Mouse (Mus musculus) retina, postnatal 7 days (tissue): ENCODE measurements around the gene Dcaf11.

Experiments used
- DNase-seq: peaks from one replicate; pipeline ENCODE4 v3.0.0-alpha.2; 2012; ENCODE audit warnings: low read depth, low spot score

Dcaf11 gene

DNA sequence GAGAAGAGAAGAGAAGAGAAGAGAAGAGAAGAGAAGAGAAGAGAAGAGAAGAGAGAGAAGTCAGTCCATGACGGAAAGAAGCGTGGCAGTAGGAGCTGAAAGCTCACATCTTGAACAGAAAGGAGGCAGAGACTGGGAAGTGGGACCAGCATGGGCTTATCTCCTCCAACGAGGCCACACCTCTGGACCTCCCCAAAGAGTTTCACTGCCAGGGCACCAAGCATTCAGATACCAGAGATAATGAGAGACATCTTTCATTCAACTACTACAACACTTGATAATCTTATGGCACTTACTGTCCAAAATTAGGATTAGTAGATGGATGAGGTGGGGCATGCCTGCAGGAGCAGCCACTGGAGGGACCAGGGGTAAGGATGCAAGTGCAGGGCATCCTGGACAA lies 4.0 kb upstream of the Dcaf11 start:
- no peak for DNase-seq

DNA sequence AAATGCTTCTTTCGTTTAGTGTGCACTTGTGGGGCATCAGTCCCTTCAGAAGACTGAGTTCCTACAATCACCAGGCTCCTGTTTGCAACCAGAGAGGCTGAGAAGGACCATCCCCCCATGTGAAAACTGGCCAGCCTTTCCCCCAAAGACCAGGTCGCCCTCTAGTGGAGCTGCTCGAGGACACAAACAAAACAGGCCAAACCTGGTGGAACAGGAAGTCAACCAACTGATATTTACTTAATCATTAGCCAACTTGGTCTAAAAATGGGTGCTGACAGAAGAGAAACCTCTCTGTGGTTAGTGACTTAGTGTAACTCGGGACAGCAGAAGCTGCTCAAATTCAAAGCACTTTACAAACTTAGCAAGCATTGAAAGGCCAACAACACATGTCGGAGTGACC lies 2.8 kb upstream of the Dcaf11 start:
- peak; percentile 51 for DNase-seq

DNA sequence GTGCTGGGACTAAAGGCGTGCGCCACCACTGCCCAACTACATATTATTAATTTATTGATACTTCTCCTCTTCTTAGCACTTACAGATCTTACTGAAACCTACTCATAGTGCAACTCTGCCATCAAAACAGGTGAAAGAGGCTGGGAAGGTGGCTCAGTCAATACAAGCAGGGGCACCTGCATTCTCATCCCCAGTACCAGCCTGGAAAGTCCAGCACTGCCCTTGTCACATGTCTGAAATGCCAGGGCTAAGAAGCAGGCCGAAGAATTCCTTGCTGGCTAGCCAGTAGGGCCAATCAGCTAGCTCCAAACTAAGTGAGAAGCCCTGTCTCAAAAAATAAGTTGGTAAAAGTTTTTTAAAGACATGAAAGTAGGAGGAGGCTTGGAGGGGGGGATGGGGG lies 2.2 kb upstream of the Dcaf11 start:
- DNase-seq = no peak

DNA sequence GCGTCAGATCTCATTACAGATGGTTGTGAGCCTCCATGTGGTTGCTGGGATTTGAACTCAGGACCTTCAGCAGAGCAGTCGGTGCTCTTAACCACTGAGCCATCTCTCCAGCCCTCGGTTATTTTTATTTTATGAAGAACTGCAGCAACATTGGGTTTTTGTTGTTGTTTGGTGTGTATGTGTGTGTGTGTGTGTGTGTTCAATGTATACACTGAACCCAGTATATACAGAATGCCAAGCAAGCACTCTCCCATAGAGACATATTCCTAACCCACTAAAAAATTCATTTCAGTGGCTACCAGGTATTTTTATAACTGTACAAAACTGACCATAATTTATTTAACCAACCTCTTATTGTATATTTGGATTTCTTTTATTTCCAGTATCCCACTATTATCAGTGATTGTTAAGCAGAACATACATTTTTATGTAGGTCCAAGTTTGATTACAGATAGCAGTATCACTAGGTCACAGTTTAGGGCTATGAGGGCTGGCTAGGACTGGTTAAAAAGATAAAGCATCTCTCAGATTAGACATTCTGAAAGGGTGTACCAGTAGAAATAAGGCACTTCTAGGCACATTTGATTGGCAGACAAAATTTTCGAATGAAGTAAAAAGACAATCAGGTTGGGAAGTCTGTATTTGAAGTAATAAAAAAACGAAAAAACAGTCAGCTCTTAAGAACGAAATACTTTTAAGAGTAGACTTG lies 912 bp upstream of the Dcaf11 start:
- DNase-seq = no peak

DNA sequence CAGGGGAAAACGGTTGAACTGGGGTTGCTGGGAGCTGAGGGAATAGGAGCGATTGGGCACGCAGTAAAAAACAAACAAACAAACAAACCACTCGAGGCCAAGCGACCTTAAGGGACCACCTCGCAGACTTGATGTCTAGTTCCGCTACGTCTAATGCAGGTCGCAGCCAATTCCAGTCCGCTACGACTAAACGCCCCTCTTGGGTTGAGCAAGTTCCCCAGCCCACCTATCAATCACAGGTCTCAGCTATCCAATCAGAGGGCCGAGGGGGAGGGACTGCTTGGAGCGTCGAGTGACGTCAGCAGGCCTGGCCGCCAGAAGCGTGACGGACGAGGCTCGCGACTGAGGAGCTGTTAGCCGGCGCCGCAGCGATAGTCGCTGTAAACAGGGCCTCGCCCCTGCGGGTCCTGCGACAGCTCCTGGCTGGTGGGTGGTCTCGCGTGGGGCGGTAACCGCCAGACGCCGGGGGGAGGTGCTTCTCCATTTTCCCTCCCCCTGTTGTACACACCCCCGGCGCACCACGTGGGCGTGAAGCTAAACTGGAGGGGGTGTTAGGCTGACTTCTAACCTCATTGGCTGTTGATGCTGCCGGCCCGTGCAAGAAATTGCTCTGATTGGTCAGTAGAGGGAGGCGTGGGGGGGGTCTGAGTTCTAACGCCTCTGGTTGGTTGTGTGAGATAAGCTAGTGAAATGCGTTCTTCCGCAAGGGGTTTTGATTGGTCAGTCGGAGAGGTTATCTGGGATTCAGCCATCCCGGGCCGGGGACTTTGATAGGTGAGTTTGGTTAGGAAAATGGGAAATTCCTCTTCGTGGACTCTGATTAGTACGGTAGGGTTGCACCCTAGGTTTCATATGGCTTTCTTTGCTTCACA lies 632 bp downstream of the Dcaf11 start, which contains the start of gene A730061H03Rik:
Gene A730061H03Rik (minus strand): TSS at position 205 of the 872 bp plus-strand sequence.
- peak; percentile 98 for DNase-seq

DNA sequence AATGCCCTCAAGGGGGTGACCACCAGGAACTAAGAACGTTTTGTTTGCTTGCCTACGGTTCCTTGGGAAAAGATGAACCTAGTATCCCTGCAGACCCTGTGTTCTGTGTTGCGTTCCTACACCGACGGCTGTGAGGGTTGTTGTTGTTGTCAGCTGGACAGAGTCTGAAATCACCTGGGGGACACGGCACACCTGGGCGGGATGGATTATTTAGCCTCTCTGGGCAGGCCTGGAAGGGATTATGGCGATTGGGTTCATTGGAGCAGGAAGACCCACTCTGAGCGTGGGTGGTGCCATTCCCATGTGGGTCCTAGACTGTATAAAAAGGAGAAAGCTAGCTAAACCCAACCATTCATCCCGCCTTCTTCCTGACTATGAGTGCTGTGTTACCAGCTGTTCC lies 2.1 kb downstream of the Dcaf11 start:
- no peak for DNase-seq

DNA sequence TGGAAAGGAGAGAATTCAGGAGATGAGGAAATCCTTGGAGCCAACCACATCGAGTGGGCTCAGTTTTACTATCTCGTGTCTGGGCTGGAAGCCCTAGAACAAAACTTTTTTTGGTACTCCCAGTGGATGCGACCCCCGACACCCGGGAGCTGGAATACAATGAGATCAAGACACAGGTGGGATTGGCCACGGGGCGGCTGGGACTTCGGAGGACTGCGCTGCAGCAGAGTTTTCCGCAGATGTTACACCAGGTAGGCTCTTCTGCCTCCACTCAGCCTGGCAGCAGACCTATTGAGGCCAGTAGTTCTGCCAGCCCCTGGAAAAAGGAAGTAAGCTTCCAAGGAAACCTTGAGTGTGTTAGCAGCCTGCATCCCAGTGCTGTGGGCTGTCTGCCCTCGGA lies 3.4 kb downstream of the Dcaf11 start:
- DNase-seq = no peak

DNA sequence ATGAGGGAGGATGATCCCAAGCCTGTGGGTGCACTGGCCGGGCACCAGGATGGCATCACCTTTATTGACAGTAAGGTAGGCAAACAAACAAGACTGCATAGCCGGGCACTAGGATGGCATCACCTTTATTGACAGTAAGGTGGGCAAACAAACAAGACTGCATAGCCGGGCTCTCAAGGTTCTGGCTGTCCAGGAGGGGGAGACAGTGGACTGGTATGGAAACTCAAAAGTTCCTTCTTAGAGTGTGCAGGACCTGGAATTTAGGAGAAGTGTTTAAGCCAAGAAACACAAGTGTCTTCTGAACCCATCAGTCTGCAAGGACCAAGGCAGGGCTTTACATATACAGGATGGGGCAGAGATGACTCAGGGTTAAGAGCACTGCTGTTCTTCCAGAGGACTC lies 5.9 kb downstream of the Dcaf11 start:
- no peak for DNase-seq

DNA sequence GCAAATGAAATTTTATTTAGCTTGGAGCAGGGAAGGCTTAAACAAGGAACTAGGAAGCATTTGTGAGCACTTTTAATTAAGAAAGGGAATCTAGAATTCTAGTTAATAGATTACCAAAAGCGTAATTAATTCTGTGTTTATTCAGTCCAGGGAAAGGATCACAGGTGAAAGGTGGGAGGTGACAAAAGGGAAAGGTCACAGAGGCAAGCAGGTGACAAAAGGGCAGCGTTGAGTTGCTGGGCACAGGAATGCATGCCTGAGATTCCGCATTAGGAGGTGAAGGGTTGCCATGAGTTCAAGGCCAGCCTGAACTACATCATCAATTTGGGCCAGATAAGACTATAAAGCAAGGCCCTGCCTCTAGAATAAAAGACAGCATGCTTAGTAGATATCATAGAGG lies 7.7 kb downstream of the Dcaf11 start:
- DNase-seq = no peak

DNA sequence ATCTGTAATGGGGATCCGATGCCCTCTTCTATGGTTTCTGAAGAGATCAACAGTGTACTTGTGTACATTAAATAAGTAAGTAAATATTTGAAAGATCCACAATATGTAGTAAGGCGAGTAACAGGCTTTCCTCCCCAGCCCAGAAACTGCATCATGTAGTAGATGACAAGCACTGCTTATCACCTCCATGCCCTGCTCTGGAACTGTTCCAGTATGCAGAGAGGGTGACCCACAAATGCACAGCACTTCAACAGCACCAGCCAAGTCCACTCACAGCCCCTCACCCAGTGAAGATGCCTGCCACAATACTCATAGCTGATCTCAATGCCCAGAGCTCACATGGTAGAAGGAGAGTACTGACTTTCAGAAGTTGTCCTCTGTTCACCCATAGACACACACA lies 10.8 kb downstream of the Dcaf11 start:
- no peak for DNase-seq

DNA sequence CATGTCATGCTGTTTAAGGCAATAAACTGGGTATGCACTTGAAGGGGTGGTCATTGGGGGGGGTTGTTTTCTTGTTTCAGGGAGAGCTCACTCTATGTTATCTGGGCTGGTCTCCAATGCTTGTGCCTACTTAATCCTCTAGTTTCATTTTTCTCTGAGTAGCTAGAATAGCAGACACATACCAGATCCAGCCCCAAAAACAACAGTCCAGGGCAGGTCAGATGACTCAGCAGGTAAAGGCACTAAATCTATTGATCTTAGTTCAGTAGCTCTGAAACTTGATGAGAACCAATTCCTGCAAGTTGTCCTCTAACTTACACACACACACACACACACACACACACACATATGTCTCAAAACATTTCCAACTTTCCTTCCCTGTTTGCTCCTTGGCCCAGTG lies 12.0 kb downstream of the Dcaf11 start:
- no peak for DNase-seq

DNA sequence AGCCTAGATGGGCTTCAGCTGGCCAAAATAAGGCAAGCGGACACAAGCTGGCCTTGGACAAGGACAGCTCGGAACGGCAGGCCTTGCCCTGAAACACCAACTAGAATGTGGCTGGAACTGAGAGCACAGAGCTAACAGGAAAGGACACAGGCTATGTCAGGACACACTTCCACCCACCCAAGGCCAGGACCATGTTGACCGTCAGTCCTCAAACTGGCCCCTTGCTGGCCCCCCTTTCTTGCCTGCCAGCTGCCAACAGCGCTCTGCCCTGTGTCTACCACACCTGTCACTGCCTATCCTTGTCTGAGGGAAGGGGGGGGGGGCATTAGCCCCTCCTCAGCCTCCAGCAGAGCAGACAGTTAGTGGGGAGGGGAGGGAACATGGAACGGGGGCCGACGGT lies 15.5 kb downstream of the Dcaf11 start, which contains the start of gene Fitm1:
Gene Fitm1 (plus strand): TSS at position 316 of the 400 bp plus-strand sequence.
- DNase-seq = no peak

DNA sequence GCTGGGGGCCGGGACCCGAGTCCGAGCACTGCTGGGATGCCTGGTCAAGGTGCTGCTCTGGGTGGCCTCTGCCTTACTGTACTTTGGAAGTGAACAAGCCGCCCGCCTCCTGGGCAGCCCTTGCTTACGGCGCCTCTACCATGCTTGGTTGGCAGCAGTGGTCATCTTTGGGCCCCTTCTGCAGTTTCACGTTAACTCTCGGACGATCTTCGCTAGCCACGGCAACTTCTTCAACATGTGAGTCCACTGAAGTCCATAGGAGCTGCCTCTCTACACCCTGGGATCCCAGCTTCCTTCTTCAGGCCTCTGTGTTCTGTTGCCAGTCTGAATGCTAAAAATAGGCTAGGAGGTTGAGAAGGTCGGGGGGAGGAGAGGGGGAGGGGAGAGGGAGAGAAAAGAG lies 15.9 kb downstream of the Dcaf11 start:
- DNase-seq = no peak

DNA sequence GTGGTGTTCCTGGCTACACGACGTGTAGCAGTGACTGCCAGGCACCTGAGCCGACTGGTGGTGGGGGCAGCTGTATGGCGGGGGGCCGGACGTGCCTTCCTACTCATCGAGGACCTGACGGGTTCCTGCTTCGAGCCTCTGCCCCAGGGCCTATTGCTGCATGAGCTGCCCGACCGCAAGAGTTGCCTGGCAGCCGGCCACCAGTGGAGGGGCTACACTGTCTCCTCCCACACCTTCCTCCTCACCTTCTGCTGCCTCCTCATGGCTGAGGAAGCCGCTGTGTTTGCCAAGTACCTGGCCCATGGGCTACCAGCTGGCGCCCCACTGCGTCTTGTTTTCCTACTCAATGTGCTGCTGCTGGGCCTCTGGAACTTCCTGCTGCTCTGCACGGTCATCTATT lies 16.6 kb downstream of the Dcaf11 start:
- no peak for DNase-seq

DNA sequence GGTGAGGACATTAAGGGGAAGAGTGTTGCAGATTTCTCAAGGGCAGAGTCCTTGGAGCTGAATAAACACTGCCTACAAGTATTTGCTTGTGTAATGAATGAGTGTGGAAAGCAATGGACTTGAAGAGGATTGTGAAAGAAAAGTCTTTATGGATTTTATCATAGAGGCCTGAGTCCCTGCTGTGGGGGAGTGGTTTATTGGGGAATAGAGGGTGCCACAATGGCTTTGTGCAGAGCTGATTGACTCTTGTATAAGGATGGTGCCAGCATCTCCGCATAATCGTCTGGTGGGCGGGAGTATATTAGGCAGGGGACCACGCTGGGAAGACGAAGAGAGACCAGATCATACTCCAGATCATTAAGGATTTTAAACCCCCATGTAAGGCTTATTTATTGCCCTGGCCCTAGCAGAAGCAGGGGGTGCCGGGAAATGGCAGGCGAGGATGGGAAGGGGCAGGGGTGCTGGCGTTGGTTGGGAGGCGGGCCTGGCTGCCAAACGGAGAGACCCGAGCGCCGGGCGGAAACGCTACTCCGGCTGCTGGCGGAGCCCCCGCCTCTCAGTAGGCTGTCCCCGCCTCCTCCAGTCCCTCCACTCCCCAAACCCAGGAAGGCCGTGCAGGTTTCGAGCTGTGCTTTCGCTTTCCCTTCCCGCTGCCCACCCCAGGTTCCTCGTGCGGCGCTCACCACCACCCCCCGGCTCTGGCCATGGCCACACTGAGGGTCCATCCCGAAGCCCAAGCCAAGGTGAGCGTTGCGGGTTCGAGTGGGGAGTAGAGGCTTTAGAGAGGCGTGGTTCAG lies 18.3 kb downstream of the Dcaf11 start, which contains the start of gene Psme1:
Gene Psme1 (plus strand): TSS at position 253 of the 797 bp plus-strand sequence.
- DNase-seq = peak; percentile 32

DNA sequence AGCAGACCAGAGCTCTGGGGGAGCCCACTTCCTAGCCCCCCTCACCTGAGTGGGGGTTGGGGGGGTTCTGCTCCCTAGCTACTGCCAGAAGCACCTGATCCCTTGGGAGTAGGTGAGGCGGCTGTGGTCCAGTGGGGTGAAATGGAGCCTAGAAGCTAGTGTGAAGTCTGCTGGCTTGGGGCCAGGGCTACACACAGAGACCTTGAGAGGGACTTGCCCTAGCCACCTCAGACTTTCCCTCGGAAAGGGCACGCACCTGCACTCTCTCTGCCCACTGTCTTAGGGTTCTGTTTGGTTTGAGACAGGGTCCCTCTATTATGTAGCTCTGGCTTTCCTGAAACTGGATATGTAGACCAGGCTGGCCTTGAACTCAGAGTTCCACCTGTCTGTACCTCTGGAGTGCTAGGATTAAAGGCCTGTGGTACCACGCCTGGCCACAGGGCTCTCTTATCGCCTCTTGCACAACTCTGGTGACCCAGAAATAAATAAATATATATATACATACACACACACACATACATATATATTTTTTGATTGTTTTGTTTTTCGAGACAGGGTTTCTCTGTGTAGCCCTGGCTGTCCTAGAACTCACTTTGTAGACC lies 19.0 kb downstream of the Dcaf11 start:
- DNase-seq = no peak

DNA sequence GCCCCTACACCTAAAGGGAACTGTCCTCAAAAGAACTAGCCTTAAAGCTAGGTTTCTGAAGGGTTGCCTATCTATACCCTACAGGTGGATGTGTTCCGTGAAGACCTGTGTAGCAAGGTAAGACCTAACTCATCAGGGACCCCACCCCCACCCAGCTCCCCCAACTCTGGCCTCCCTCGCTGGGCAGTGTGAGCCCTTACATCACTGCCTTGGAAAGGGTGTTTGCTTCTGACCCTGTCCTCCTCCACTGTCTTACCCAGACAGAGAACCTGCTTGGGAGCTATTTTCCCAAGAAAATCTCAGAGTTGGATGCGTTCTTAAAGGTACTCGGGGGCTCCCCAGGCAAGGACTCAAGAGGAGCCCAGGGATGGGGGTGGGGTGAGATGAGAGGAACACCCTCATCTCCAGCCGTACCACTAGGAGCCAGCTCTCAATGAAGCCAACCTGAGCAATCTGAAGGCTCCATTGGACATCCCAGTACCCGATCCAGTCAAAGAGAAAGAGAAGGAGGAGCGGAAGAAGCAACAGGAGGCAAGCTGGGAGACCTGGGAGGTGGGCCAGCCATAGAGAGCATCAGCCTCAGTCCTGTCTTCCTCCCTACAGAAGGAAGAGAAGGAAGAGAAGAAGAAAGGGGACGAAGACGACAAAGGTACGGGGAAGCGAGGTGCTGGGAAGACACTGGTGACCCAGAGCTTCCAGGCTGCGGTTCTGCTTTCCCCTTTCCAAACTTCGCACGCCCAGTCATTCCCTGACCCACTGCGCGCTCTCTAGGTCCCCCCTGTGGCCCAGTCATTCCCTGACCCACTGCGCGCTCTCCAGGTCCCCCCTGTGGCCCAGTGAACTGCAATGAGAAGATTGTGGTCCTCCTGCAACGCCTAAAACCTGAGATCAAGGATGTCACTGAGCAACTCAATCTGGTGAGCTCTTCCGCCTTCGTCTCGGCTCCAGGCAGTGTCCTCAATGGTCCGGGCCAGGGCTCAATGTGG lies 20.0 kb downstream of the Dcaf11 start:
- no peak for DNase-seq

DNA sequence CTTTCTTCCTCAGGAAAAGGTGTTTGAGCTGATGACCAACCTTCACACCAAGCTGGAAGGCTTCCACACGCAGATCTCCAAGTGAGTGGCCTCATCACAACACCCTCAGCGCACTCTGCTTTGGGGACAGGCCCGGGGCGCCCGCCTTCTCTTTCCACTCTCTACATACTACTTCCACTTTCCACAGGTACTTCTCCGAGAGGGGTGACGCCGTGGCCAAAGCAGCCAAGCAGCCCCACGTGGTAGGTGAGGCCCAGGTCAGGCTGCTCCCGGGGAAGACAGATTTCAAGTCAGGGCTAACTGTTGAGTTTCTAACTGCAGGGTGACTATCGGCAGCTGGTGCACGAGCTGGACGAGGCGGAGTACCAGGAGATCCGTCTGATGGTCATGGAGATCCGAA lies 20.9 kb downstream of the Dcaf11 start:
- no peak for DNase-seq

DNA sequence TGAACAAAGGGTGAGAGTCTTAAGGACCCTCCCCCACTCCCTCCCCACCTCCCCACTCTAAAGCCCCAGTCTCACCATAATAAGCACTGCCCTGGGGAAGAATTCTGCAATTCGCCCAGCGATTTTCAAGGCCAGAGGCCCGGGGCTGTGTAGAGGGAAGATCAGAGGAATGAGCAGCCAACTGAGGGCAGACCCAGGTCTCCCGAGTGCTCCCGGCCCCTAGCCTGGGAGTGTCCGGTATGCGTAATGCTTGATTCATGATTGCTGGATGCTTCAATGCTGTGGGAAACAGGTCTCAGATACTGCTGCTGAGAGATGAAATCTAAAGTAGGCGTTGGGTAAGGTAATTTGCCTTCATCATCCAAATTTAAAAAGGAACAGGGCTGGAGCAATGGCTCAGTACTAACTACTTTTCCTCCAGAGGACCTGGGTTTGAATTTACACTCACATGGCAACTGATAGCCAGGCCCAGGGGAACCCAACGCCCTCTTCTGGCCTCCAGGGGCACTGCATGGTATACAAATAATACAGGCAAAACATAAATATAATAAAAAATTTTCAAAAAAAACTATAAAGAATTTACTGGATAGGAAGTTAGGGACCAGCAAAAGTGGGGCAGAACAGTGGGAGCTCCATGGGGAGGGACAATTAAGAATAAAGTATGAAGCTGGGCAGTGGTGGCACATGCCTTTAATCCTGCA lies 22.3 kb downstream of the Dcaf11 start:
- DNase-seq = no peak

DNA sequence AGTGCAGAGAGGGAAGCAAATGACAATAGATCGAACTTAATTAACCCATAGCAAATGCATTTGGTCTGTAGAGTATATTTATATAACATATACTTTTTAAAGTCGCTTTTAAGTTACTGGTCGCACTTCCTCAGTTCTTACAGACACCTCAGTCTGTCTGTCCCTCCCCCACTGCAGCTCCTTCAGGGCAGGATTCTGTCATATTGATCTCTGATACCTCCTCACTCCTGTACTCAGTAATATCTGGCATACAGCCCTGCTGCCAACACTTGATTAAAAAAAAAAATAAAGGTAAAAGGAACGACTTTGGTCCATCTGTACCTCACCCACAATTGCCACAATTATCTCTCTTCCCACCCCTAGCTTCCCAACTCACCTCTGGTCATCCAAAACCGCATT lies 24.5 kb downstream of the Dcaf11 start:
- DNase-seq = no peak
